Mouse (Mus musculus): ENCODE data around the gene 9130008F23Rik. TPM values are rescaled to one million over a fixed set of nuclear protein-coding genes. Genes with fewer than 3 reads are reported as not detected.
A peak's percentile ranks its signal among the peaks of the same experiment; 100 is the strongest.

9130008F23Rik gene
- polyA plus RNA-seq, 1 experiment from 2014 or later: 2.4 TPM

DNA sequence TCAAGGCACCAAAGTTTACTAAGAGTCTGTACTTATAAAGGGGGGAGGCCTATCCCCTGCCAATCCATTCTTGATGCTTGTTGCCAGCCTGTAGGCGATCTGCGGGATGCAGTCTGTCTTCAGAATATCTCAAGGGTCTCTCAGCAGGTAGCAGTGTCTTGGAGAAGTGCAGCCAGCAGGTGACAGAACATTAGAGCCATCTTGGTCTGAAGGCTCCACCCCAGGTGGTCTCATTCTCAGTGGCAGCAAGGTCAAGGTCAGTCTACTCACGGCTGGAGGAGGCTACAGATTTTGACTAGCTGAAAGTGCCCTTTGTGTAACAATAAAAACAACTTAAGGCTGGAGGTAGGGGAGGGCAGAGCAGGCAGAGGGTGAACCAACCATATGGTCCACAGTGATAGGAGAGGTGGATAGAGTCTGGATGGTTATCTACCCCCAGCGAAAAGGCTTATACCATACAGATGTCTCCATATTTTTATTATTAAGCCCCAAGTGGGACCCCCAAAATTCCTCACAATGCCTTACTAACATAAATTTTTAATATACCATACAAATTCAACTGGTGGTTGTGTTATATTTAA, 19.5 kb upstream of the 9130008F23Rik start:
- Histone ChIP-seq H3K4me2 (replicated peaks; ENCODE audit: low read depth, low read length) (no peak overlapping the region), H3K36me3 (ENCODE audit: insufficient read depth, low read length) (no peaks in the 10 kb centered on the region), H3K9me3 (ENCODE audit: low read length) (no peaks in the 10 kb centered on the region), H3K27me3 (replicated peaks; ENCODE audit: insufficient read depth, low read length) (no peaks in the 10 kb centered on the region), H3K4me1 (ENCODE audit: insufficient read depth, low read depth, low read length) (no peaks in the 10 kb centered on the region), H3K4me3 (ENCODE audit: low read depth, low read length) (no peak overlapping the region), H3K9ac (replicated peaks; ENCODE audit: low read depth) (no peak overlapping the region), H3K27ac (ENCODE audit: low read length) (no peak overlapping the region)
- ATAC-seq: no peak
- no peak for DNase-seq (ENCODE audit: low spot score)
- TF ChIP-seq CTCF (IDR thresholded peaks at IDR 0.05) (no peak), EP300 (IDR thresholded peaks at IDR 0.05) (no peak)
- 56% methylated on average over 4 of the region's 4 CpGs for WGBS

DNA sequence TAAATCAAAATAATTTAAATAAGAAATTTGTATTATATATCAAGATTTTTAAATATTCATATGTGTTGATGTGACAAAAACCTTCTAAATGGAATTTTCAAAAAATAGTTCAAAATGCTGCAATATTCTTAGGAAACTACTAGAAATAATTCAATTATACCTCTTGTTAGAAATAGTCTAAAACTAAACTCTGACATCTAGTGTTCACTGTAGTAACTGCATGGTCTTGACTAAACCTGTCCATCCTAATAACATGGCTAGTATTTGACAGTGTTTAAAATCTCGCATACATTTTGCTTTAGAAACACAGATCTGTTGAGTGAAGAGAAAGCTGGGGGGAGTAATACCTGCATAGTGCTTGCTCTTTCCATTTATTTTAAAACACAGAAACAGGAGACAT, 16.5 kb upstream of the 9130008F23Rik start:
- no peak overlapping the region for H3K27ac ChIP-seq (ENCODE audit: low read length)
- H3K4me2 ChIP-seq (replicated peaks; ENCODE audit: low read depth, low read length): no peak overlapping the region
- no peaks in the 10 kb centered on the region for H3K4me1 ChIP-seq (ENCODE audit: insufficient read depth, low read depth, low read length)
- H3K27me3 ChIP-seq (replicated peaks; ENCODE audit: insufficient read depth, low read length): no peaks in the 10 kb centered on the region
- no peaks in the 10 kb centered on the region for H3K36me3 ChIP-seq (ENCODE audit: insufficient read depth, low read length)
- H3K4me3 ChIP-seq (ENCODE audit: low read depth, low read length): no peak overlapping the region
- DNase-seq (ENCODE audit: low spot score): peak; percentile 54
- no peak overlapping the region for H3K9ac ChIP-seq (replicated peaks; ENCODE audit: low read depth)
- 63% methylated on average over 1 of the region's 1 CpGs for WGBS
- ATAC-seq: no peak
- TF ChIP-seq EP300 (IDR thresholded peaks at IDR 0.05) (no peak), CTCF (IDR thresholded peaks at IDR 0.05) (peak; percentile 72)
- no peaks in the 10 kb centered on the region for H3K9me3 ChIP-seq (ENCODE audit: low read length)

DNA sequence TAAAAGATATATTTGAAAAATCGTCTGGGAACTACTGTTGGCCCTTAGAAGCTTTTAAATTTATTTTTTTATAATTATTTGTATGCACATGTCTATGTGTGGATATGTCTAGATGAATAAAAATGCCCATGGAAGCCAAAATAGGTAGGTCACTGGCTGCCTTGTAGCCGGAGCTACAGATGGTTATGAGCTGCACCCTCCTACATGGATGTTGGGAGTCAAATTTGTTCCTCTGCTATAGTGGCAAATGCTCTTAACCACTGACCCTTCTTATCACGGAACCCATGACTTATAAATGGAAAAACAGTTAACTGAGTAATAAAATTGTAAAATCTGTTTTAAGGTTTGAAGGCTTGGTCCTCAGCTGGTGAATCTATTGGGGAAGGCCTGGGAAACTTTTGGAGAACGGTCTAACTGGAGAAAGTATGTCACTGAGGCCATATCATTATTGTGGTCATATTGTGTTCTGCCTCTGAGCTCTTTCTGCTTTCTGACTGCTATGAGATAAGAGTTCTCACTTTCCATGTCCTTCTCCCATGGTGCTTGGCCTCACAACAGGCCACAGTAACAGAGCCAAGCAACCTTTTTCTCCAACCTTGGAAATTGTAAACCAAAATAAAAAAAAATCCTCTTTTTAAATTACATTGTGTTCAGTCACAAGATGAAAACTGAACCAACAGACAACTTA, 7.6 kb upstream of the 9130008F23Rik start:
- H3K36me3 ChIP-seq (ENCODE audit: insufficient read depth, low read length): no peaks in the 10 kb centered on the region
- ATAC-seq: no peak
- H3K4me2 ChIP-seq (replicated peaks; ENCODE audit: low read depth, low read length): no peak overlapping the region
- no peak overlapping the region for H3K4me3 ChIP-seq (ENCODE audit: low read depth, low read length)
- WGBS: 73% methylated on average over 4 of the region's 4 CpGs
- no peak overlapping the region for H3K9ac ChIP-seq (replicated peaks; ENCODE audit: low read depth)
- TF ChIP-seq CTCF (IDR thresholded peaks at IDR 0.05) (no peak), EP300 (IDR thresholded peaks at IDR 0.05) (no peak)
- H3K9me3 ChIP-seq (ENCODE audit: low read length): no peaks in the 10 kb centered on the region
- no peaks in the 10 kb centered on the region for H3K4me1 ChIP-seq (ENCODE audit: insufficient read depth, low read depth, low read length)
- H3K27me3 ChIP-seq (replicated peaks; ENCODE audit: insufficient read depth, low read length): no peaks in the 10 kb centered on the region
- H3K27ac ChIP-seq (ENCODE audit: low read length): no peak overlapping the region
- DNase-seq (ENCODE audit: low spot score): no peak

DNA sequence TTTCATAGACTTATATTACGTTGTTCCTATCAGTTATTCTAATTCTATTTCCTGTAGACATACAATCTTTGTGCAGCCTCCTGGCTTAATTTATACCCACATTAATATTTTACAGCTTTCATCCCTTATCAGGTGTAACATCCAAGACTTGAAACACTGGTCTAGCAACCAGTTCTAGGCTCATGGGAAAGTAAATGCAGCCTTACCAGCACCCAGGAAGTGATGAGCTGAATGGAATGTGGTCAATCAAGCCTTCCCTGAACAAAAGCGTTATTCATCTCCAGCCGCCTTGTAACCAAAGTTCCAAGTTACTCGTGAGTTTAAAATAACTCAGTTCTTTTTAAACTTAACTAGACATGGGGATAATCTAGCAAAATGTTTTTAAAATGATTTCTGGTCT, 4.8 kb upstream of the 9130008F23Rik start:
- TF ChIP-seq CTCF (IDR thresholded peaks at IDR 0.05): no peak
- TF ChIP-seq EP300 (IDR thresholded peaks at IDR 0.05): no peak
- H3K4me3 ChIP-seq (ENCODE audit: low read depth, low read length): no peak overlapping the region
- WGBS: 53% methylated on average over 4 of the region's 4 CpGs

DNA sequence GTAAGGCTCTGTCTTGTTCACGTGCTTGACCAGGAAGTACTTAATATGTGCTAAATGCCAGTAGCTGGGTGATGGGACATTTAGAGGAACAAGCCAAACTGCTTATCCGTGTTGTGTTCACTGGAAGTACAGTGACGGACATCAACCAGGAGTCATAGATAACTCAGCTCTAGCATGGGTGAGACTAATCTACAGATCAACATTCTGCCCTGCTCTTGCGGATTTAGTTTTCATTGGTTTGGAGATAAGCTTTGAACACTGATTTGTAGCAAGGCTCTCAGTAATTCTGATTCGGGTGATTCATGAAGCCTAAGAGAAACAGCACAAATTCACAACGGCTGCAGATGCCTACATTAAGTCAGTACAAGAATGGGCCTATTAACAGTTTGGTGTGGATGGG, 1.8 kb upstream of the 9130008F23Rik start:
- Histone ChIP-seq H3K9me3 (ENCODE audit: low read length) (no peaks in the 10 kb centered on the region), H3K36me3 (ENCODE audit: insufficient read depth, low read length) (no peaks in the 10 kb centered on the region), H3K4me3 (ENCODE audit: low read depth, low read length) (no peak overlapping the region), H3K27me3 (replicated peaks; ENCODE audit: insufficient read depth, low read length) (no peaks in the 10 kb centered on the region), H3K27ac (ENCODE audit: low read length) (no peak overlapping the region), H3K9ac (replicated peaks; ENCODE audit: low read depth) (no peak overlapping the region), H3K4me2 (replicated peaks; ENCODE audit: low read depth, low read length) (no peak overlapping the region), H3K4me1 (ENCODE audit: insufficient read depth, low read depth, low read length) (peaks cover 5% of the 10 kb centered on the region; the same call in 1 of the 2 replicates)
- ATAC-seq: no peak
- WGBS: 87% methylated on average over 6 of the region's 6 CpGs
- no peak for TF ChIP-seq CTCF (IDR thresholded peaks at IDR 0.05)
- no peak for TF ChIP-seq EP300 (IDR thresholded peaks at IDR 0.05)
- no peak for DNase-seq (ENCODE audit: low spot score)

More for the DNA sequence above, 4.8 kb upstream of the 9130008F23Rik start:
- Histone ChIP-seq H3K27me3 (replicated peaks; ENCODE audit: insufficient read depth, low read length) (no peaks in the 10 kb centered on the region), H3K36me3 (ENCODE audit: insufficient read depth, low read length) (no peaks in the 10 kb centered on the region), H3K4me2 (replicated peaks; ENCODE audit: low read depth, low read length) (no peak overlapping the region), H3K4me1 (ENCODE audit: insufficient read depth, low read depth, low read length) (no peaks in the 10 kb centered on the region), H3K9me3 (ENCODE audit: low read length) (no peaks in the 10 kb centered on the region), H3K9ac (replicated peaks; ENCODE audit: low read depth) (no peak overlapping the region), H3K27ac (ENCODE audit: low read length) (no peak overlapping the region)
- DNase-seq (ENCODE audit: low spot score) (no peak), ATAC-seq (no peak)

DNA sequence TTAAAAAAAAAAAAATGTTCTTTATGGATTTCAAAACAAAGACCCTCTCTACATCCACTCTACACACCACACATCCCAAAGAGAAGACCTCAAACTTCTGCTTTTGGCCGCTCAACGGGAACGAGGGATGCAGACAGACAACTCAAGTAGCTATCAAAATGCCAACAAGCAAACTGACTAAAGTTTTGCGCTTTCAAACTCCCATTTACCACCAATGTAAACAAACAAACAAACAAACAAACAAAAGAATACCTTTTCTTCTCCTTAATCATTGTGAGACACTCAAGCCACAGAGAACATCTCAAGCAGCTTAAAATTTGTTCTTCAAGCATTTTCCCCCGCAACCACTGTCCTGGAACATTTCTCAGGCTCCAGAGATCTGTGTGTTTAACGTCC, 833 bp downstream of the 9130008F23Rik start:
- peak overlapping the region; percentile 84 for H3K4me3 ChIP-seq (ENCODE audit: low read depth, low read length)
- H3K4me2 ChIP-seq (replicated peaks; ENCODE audit: low read depth, low read length): peak overlapping the region; percentile 75
- ATAC-seq: no peak
- TF ChIP-seq EP300 (IDR thresholded peaks at IDR 0.05) (no peak), CTCF (IDR thresholded peaks at IDR 0.05) (no peak)
- H3K27ac ChIP-seq (ENCODE audit: low read length): peak overlapping the region; percentile 78
- H3K36me3 ChIP-seq (ENCODE audit: insufficient read depth, low read length): no peaks in the 10 kb centered on the region
- 7% methylated on average over 6 of the region's 6 CpGs for WGBS
- H3K27me3 ChIP-seq (replicated peaks; ENCODE audit: insufficient read depth, low read length): no peaks in the 10 kb centered on the region
- no peaks in the 10 kb centered on the region for H3K9me3 ChIP-seq (ENCODE audit: low read length)
- H3K4me1 ChIP-seq (ENCODE audit: insufficient read depth, low read depth, low read length): peaks cover 5% of the 10 kb centered on the region; the same call in 1 of the 2 replicates
- peak overlapping the region; percentile 64 for H3K9ac ChIP-seq (replicated peaks; ENCODE audit: low read depth)
- DNase-seq (ENCODE audit: low spot score): no peak

Measured in lung, postnatal 0 days (tissue).